In genomic region chr4:120664601-120665000, GRCm38 (mm10) we compare ENCODE assay signal across 12 mouse cellular contexts. TPM values are rescaled to one million over a fixed set of nuclear protein-coding genes. Genes with fewer than 3 reads are reported as not detected.
"Had no signal": no experiment of that assay in that cellular context is flagged by ENCODE, and none has a peak within 500 bp of the region (broad histone marks: within the 10 kb centered on the region; RNA-seq: fewer than 3 reads in every experiment).

No protein-coding gene starts in this region.

- H3K36me3 ChIP-seq: limb, embryonic 12.5 days; lung, embryonic 15.5 days had no signal

- H3K9me3 ChIP-seq: limb, embryonic 12.5 days; lung, embryonic 15.5 days had no signal

- H3K4me3 ChIP-seq: limb, embryonic 12.5 days; lung, embryonic 15.5 days had no signal

- H3K9ac ChIP-seq: limb, embryonic 12.5 days; lung, embryonic 15.5 days had no signal

- DNase-seq: kidney, adult 8-10 months; kidney, postnatal 25 days; layer of hippocampus, adult 9-11 months; layer of hippocampus, postnatal 36 days; lung, postnatal 14 days; right cerebral cortex, adult 18-20 months; right cerebral cortex, postnatal 25 days had no signal

- H3K4me2 ChIP-seq: limb, embryonic 12.5 days; lung, embryonic 15.5 days; midbrain, embryonic 11.5 days had no signal

- ATAC-seq: intestine, postnatal 0 days had no signal

- H3K27ac ChIP-seq: limb, embryonic 12.5 days; lung, embryonic 15.5 days; macrophage had no signal

RNA-seq across cellular contexts. Expression of gene Cited4, which starts 1.8 kb away (rescaled TPM):
- polyA plus RNA-seq: macrophage had no signal
